Mouse (Mus musculus): ENCODE data around the gene Pomp.

DNA sequence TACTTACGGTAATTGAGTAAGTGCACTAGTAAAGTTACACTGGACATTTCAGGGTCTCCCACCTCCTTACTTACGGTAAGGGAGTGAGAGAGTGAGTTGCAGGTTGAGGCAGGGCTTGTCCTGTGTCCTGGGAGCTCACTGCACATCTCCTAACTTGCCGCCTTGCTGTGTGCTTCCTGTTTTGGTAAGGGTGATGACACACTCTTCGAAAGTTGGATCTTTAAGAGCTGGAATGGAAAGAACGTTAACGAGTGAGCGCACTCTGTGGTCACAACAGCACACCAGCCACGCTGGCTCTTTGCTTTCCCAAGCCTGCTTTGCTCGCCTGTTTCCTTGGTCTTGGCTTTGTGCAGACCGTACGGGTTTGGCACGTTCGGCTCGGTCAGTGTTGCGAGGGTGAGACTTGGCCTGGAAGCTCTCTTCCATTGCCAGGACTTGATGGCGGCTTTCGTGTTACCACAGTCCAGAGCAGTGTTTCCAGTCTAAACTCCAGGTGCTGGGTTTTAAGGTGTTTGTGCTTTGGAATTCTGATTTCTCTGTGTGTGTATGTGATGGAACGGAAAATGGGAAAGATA is 14.3 kb downstream of the Pomp start:
- TF ChIP-seq CTCF (IDR thresholded peaks at IDR 0.05; ENCODE audit: borderline replicate concordance, control insufficient read depth, extremely low read depth, insufficient read depth, low read length, poor library complexity), result no peak
- TF ChIP-seq POLR2A (IDR thresholded peaks at IDR 0.05; ENCODE audit: control insufficient read depth, extremely low read depth, insufficient read depth, low read length, poor library complexity), result no peak

All from thymus, adult 2 months (tissue).